Mouse (Mus musculus) retina, adult 2 months (tissue): ENCODE results near the gene Cluh.

ENCODE experiments used
- DNase-seq: peaks from one replicate; pipeline ENCODE4 v3.0.0-alpha.2; 2012; ENCODE audit warnings: low read depth, low spot score

Gene Cluh

DNA sequence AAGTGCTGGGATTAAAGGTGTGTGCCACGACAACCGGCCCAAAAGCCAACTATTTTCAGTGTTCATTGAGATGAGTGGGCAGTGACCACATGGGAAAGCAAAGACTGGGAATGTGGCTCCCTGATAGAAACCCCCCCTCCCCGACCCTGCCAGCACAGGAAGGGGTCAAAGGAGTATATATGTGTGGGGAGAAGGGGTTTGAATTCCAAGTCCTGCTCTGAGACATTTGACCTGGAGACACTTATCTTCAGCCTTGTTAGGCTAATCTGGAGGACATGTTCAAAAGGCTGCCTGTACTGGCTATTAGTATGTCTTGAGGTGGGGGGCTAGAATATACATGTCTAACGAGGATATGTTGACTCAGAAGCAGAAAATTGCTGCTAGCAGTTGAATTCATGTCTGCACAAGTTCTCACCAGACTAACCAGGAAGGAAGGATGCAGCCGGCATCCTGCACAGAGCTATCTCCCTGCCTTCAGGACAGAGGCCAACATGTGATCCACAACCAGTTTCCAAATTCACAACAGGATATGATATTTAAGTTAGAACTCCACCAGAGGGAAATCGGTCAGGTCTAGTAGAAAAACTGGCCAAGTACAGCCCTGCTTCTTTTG, 23.7 kb downstream of the Cluh start:
- DNase-seq = no peak

DNA sequence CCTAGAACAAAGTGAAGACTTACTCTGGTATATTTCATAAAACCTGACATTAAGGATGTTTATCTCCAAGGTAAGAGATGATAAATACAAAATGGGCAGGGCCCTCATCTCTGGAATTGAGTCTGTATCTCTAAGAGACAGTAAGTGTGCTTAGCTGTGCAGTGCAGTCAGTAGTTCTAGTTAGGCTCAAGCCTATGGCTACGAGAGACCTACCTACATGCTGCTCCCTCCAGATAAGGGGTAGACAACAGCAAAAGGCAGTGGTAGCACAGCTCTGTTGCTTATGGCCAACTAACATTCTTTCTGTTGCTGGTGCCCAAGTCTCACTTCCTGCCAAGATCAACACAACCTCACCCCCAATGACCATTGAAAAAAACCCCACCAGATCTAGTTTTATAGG, 24.3 kb downstream of the Cluh start:
- DNase-seq = no peak

DNA sequence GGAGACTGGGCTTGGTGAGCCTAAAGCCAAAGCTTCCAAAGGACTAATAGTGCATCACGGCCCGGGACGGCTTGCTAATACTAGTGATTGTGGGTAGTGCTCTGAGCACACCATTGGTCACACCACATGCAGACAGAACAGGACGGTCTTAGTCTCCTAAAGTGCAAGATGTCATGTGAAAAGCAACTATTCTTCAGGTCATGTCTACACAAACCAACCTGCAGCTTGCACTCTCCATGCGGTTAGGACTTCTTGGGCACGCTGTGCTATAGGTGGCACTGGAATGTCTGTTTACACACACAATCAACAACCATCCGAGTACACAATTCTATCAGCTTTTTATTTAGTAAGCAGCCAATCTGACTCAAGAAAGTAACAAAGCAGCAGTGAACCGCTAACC, 25.4 kb downstream of the Cluh start:
- no peak for DNase-seq

DNA sequence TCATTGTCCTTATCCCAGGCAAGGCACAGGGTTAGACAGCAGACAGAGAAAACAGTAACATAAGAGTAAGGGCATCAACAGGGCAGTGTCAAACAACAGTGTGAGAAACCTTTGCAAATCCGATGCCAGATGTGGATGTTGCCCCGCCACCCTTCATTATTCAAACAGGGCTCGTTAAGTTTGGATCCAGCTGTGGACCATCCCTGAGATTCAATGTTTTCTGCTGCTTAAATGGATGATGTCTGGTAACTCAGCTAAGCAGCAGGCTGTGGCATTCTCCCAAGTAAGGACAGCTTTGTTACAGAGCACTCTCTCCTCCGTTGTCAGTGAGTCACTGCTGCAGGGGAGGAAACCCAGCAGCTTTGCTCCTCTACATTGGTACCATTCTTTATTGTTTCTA, 25.9 kb downstream of the Cluh start:
- no peak for DNase-seq

DNA sequence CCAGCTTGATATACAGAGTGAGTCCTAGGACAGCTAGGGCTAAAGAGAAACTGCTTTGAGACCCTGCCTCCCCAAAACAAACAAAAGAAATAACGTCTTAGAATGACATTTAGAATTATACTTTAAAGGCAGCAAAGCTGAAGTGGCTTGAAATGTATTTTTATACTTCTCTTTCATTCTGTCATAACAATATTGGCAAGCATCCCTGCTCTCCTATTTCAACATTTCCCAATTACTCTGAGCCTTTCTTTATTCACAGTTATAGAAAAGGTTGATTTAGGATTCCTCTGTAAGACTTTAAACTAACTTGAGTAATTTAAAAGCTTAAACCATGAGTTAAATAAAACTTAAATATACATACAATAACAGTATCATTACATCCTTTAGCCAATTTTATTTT, 42.9 kb downstream of the Cluh start:
- no peak for DNase-seq

DNA sequence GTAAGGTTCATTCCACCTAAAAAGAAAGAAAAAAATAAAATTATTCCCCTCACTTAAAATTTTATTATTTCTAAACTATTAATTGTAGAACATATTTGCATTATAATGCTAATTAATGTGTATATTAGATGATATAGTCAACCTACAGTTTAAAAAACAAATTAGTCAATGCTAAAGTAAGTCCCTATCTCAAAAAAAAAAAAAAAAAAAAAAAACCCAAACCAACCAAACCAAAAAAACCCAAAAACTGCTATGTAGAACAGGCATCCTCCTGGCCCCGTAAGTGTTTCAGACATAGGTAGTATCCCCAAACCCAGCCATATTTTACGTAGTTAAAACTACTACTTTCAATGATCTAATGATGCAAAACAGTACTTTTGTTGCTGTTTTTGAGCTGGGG, 50.2 kb downstream of the Cluh start:
- no peak for DNase-seq

DNA sequence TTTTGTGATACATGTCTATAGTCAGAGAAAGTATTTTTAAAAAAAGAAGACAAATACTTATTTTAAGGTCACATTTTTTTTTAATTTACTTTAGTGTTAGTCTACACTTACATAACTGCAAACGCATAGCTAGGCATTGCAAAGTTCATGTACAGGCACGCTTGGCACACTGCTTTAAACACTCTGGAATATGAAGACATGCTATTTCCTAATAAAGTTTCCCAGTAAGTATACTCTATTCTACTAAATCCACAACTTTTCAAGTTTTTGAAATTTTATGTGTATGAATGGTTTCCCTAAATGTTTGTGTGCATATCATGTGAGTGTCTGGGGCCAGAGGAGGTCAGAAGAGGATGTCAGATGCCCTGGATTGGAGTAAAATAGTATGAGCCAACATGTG, 54.8 kb downstream of the Cluh start:
- DNase-seq = no peak

DNA sequence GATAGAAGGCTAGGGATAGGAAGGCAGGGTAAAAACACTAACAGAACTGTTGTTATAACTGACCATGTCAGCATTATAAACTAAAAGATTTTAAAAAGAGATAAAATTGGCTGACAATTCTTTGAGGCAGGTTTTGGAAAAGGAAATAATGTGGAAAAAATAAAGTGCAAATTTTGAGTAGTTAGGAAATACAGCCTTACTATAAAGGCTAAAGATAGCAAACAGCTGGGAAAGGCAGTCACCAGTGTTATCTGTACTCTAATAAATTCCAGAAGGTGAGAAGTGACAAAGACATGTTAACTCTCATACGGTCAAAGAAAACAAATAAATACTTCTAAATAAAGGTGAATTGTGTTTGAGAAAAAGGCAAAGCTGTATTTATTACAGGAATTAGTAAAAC, 59.5 kb downstream of the Cluh start:
- no peak for DNase-seq

DNA sequence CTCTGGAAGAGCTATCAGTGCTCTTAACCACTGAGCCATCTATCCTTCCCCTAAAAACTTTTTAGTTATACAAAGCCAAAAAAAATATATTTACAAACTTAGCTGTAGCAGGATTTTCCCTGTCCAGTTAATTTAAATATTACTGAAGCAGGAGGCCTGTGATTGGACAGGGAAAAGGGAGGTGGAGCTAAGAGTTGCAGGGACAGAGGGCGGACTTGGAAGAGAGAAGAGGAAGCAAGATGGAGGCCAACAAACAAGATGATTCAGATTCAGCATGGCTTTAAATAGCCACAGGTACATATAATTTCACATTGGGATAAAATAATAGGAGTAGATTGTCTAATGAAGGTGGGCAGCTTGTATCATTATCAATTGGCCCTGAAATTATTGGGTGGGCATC, 61.4 kb downstream of the Cluh start:
- no peak for DNase-seq

DNA sequence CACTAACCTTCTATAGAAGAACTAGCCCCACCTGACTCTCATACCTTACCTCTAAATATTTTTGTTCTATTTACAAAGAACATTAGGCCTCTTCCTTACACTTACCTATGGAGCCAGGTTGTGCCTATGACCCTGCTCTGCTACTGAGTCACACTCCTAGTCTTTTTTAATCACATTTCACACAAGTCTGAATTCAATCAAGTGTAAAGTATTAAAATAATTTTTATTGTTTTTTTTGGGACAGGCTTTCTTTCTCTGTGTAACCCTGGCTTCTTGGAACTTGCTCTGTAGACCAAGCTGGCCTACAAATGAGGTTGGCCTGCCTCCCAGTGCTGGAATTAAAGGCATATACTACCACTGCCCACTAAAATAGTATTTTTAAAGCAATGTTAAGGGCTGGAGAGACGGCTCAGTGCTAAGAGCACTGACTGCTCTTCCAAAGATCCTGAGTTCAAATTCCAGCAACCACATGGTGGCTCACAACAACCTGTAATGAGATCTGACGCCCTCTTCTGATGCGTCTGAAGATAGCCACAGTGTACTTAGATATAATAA, 66.8 kb downstream of the Cluh start:
- DNase-seq = no peak
